Mouse (Mus musculus) liver, embryonic 11.5 days (tissue): ENCODE results near the gene Tns1. TPM values are rescaled to one million over a fixed set of nuclear protein-coding genes. Genes with fewer than 3 reads are reported as not detected.

Experiments used
- ATAC-seq: fragments of 200-750 bp; cut with Nextera tagmentation; replicated peaks from 2 replicates; pipeline ENCODE4 v1.8.0; 2017; ENCODE audit warnings: moderate number of reproducible peaks, mild to moderate bottlenecking, moderate TSS enrichment, moderate library complexity; ENCODE audit not compliant: low FRiP score
- DNase-seq: peaks from one replicate; pipeline ENCODE4 v3.0.0-alpha.2; 2017; ENCODE audit warnings: low spot score
- H3K27ac ChIP-seq: fragments of 300-500 bp; sonication (generic); 2 replicates; pipeline ENCODE4 v1.5.1; 2014; ENCODE audit warnings: mild to moderate bottlenecking, low read depth, low read length, control low read depth
- H3K27me3 ChIP-seq: fragments of 300-500 bp; sonication (generic); replicated peaks from 2 replicates; pipeline ENCODE4 v1.6.1; 2014; ENCODE audit warnings: low read length, mixed read lengths; ENCODE audit not compliant: control insufficient read depth, insufficient read depth
- H3K36me3 ChIP-seq: fragments of 300-500 bp; sonication (generic); 2 replicates; pipeline ENCODE4 v1.6.1; 2014; ENCODE audit warnings: mild to moderate bottlenecking, low read length, moderate library complexity, mixed read lengths; ENCODE audit not compliant: control insufficient read depth, insufficient read depth
- H3K4me1 ChIP-seq: fragments of 300-500 bp; sonication (generic); replicated peaks from 2 replicates; pipeline ENCODE4 v1.6.1; 2014; ENCODE audit warnings: low read length, mixed read lengths; ENCODE audit not compliant: control insufficient read depth, insufficient read depth
- H3K4me2 ChIP-seq: fragments of 300-500 bp; sonication (generic); 2 replicates; pipeline ENCODE4 v1.6.1; 2014; ENCODE audit warnings: mild to moderate bottlenecking, control low read depth, moderate library complexity
- H3K4me3 ChIP-seq: fragments of 300-500 bp; sonication (generic); 2 replicates; pipeline ENCODE4 v1.5.1; 2014; ENCODE audit warnings: low read depth, low read length, control low read depth
- H3K9ac ChIP-seq: fragments of 300-500 bp; sonication (generic); 2 replicates; pipeline ENCODE4 v1.6.1; 2014; ENCODE audit warnings: low read depth, low read length, control low read depth
- H3K9me3 ChIP-seq: fragments of 300-500 bp; sonication (generic); 2 replicates; pipeline ENCODE4 v1.6.1; 2016; ENCODE audit warnings: low read length, inconsistent platforms, mixed read lengths; ENCODE audit not compliant: control insufficient read depth
- WGBS: fragments of 180-500 bp; shearing (Covaris S2); extraction: QIAGEN DNeasy Blood & Tissue Kit; methylation state at CpG from one replicate; pipeline ENCODE4 v1.1.7; 2014; 5-methylcytosine and 5-hydroxymethylcytosine counted together
- polyA plus RNA-seq: library from polyadenylated mRNA; unstranded; fragments of >200 nt; fragmentation: Nextera tagmentation; extraction: Ambion mirVana; gene quantifications from 2 replicates; pipeline ENCODE4 v1.2.1, GENCODE M21; 2014

Gene Tns1
- polyA plus RNA-seq, 1 experiment from 2014 or later = 19.4 TPM

- no peak overlapping the region for H3K27ac ChIP-seq
- ATAC-seq = no peak
- DNase-seq = no peak
- no peaks in the 10 kb centered on the region for H3K36me3 ChIP-seq
- H3K9ac ChIP-seq = no peak overlapping the region
- WGBS = 69% methylated on average over 3 of the region's 3 CpGs
- peaks cover 40% of the 10 kb centered on the region for H3K27me3 ChIP-seq
- H3K4me3 ChIP-seq = no peak overlapping the region
- peaks cover 7% of the 10 kb centered on the region for H3K4me1 ChIP-seq
- H3K4me2 ChIP-seq = no peak overlapping the region
- H3K9me3 ChIP-seq = no peaks in the 10 kb centered on the region
These were observed 57.7 kb downstream of the Tns1 start for GRCm38 (mm10) chr1:74066576-74066975.

- H3K27ac ChIP-seq = no peak overlapping the region
- no peak overlapping the region for H3K4me3 ChIP-seq
- no peaks in the 10 kb centered on the region for H3K9me3 ChIP-seq
- WGBS = 71% methylated on average over 5 of the region's 5 CpGs
- peaks cover 40% of the 10 kb centered on the region for H3K27me3 ChIP-seq
- no peaks in the 10 kb centered on the region for H3K36me3 ChIP-seq
- no peak overlapping the region for H3K4me2 ChIP-seq
- no peak overlapping the region for H3K9ac ChIP-seq
- H3K4me1 ChIP-seq = peaks cover 7% of the 10 kb centered on the region
- no peak for ATAC-seq
- no peak for DNase-seq
These were observed 58.2 kb downstream of the Tns1 start for GRCm38 (mm10) chr1:74066061-74066460.

DNA sequence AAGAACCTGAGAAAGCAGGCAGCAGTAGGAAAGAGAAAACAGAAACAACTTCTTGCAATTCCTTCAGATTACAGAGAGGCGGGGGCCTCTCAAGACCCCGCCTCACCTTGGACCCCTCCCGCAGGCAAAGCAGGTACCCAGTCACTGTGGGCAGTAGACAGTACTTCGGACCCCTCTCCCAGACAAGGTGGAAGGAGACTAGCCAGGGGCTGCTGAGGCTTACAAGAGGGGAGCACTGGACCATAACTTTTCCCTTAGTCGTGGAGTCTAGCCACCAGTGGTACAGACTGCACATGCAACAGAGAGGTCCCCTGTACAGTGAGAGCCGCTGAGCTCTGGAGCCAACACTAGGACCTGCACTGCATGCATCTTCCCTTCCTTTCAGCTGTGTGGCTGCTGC lies 64.2 kb downstream of the Tns1 start:
- DNase-seq (no peak), ATAC-seq (no peak)
- Histone ChIP-seq H3K4me2 (no peak overlapping the region), H3K9ac (no peak overlapping the region), H3K27ac (no peak overlapping the region), H3K4me1 (peaks cover 5% of the 10 kb centered on the region), H3K4me3 (no peak overlapping the region), H3K36me3 (no peaks in the 10 kb centered on the region), H3K27me3 (no peaks in the 10 kb centered on the region), H3K9me3 (no peaks in the 10 kb centered on the region)
- WGBS = 73% methylated on average over 6 of the region's 6 CpGs

DNA sequence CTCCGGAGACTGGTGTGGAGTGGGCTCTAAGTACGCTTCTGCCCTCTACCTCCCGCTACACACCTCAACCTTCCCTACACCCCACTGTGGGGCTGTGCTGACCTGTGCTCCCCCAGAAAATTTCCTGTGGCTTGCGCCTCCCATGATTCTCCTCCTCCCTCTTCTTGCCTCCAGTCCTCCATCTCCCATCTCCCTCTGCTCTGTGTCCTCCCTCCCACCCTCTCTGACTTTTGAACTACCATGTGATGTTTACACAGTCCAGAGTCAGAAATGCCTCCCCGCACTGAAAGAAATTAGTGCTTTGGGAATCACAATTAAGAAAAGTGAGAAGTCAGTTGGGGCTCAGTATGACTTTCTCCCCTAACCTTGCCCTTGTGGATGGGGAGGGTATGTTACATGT lies 64.7 kb downstream of the Tns1 start:
- H3K4me2 ChIP-seq = no peak overlapping the region
- peak; percentile 45; the same call in 1 of the 2 replicates for ATAC-seq
- H3K9me3 ChIP-seq = no peaks in the 10 kb centered on the region
- WGBS = 85% methylated on average over 5 of the region's 5 CpGs
- H3K4me3 ChIP-seq = no peak overlapping the region
- H3K27ac ChIP-seq = no peak overlapping the region
- no peak for DNase-seq
- H3K9ac ChIP-seq = no peak overlapping the region
- no peaks in the 10 kb centered on the region for H3K27me3 ChIP-seq
- no peaks in the 10 kb centered on the region for H3K36me3 ChIP-seq
- peaks cover 5% of the 10 kb centered on the region for H3K4me1 ChIP-seq

DNA sequence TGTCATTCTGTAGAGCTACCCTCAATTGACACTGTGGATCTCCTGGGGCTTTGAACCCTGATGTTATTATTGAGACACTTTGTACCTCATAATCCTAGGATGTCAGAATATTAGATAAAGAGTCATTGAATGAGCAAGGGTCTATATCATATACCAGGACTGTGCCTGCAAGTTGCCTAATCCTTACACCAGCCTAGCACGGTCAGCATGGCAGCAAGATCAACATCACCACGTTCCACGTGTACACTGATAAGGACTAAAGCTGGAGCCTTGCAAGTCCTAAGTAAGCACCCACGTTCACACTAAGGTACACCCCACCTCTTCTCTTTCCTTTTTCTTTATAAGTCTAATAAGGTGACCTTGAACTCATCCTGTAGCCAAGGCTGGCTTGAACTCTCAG lies 65.5 kb downstream of the Tns1 start:
- 51% methylated on average over 4 of the region's 4 CpGs for WGBS
- H3K36me3 ChIP-seq = no peaks in the 10 kb centered on the region
- H3K27me3 ChIP-seq = no peaks in the 10 kb centered on the region
- ATAC-seq (no peak), DNase-seq (no peak)
- H3K9me3 ChIP-seq = no peaks in the 10 kb centered on the region
- H3K27ac ChIP-seq = no peak overlapping the region
- H3K4me1 ChIP-seq = peaks cover 5% of the 10 kb centered on the region
- no peak overlapping the region for H3K4me2 ChIP-seq
- H3K9ac ChIP-seq = no peak overlapping the region
- no peak overlapping the region for H3K4me3 ChIP-seq

DNA sequence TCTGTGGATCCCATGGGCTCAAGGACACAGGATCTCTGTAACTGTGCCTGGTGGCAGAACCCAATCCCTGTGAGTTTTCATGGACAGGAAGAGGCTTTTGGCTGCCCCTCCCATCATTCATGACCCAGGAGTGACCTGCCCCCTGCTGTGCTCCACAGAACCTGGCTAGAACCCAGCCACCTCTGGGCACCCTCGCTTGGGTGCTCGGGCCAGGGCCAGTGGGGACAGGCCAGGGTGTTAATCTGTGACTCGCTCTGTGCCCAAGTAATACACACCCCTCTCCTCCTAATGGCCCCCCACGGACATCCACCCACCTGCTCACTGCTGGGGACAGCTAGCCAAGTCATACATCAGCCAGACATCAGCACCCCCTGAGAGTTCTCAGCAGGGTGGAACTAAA lies 65.9 kb downstream of the Tns1 start:
- H3K27ac ChIP-seq = no peak overlapping the region
- no peak for ATAC-seq
- DNase-seq = no peak

DNA sequence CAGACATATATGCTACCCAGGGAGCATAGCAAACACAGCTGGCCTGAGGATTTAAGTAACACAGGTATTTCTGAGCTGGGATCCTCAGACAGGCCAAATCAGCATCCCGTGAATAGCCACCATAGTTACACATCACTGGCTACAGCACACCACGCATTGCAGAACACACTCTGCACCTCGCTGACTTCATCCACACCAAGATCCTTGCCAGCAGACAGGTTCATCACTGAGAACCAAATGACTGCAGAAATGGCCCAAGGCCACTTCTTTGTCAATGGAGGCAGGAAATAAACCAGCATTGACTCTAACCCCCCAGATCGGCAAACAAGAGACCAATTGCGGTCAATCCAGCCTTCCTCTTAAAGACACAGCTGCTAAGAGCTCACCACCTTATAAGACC lies 66.7 kb downstream of the Tns1 start:
- Histone ChIP-seq H3K27ac (no peak overlapping the region), H3K27me3 (no peaks in the 10 kb centered on the region), H3K9me3 (no peaks in the 10 kb centered on the region), H3K9ac (no peak overlapping the region), H3K4me2 (no peak overlapping the region), H3K4me3 (no peak overlapping the region), H3K4me1 (peaks cover 8% of the 10 kb centered on the region), H3K36me3 (no peaks in the 10 kb centered on the region)
- WGBS = 80% methylated on average over 5 of the region's 5 CpGs
- DNase-seq (no peak), ATAC-seq (no peak)

More for the DNA sequence above, 65.9 kb downstream of the Tns1 start:
- no peaks in the 10 kb centered on the region for H3K36me3 ChIP-seq
- H3K4me1 ChIP-seq = peaks cover 8% of the 10 kb centered on the region
- H3K27me3 ChIP-seq = no peaks in the 10 kb centered on the region
- H3K4me2 ChIP-seq = no peak overlapping the region
- H3K9me3 ChIP-seq = no peaks in the 10 kb centered on the region
- no peak overlapping the region for H3K4me3 ChIP-seq
- no peak overlapping the region for H3K9ac ChIP-seq
- WGBS = 78% methylated on average over 4 of the region's 4 CpGs

DNA sequence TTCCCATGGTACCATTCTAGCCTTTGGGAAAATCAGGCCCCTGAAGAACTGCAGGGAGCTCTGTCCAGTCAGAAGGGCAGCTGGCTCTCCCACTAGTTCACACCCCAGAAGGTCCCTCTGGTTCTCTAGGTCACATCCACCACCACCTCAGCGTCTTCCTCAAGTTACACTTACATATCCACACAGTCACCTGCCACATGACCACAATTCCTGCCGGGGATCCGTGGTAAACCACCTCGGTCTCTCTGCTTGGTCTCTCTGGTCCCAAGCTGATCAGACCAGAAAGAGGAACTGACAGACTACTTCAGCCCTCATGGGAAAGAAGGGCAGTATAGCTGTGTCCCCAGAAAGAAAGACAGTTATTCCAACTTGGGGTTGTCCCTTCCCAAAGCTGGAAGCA lies 68.7 kb downstream of the Tns1 start:
- Histone ChIP-seq H3K4me1 (peaks cover 8% of the 10 kb centered on the region), H3K4me2 (no peak overlapping the region), H3K9ac (no peak overlapping the region), H3K4me3 (no peak overlapping the region), H3K27me3 (0 out of 2 replicates have a peak, but pooled peaks cover 3% of the 10 kb centered on the region), H3K9me3 (no peaks in the 10 kb centered on the region), H3K27ac (no peak overlapping the region), H3K36me3 (no peaks in the 10 kb centered on the region)
- no peak for ATAC-seq
- DNase-seq = no peak
- WGBS = 47% methylated on average over 4 of the region's 4 CpGs

- H3K9ac ChIP-seq = no peak overlapping the region
- peaks cover 3% of the 10 kb centered on the region; the same call in 1 of the 2 replicates for H3K4me1 ChIP-seq
- no peak for ATAC-seq
- no peak overlapping the region for H3K4me2 ChIP-seq
- H3K4me3 ChIP-seq = no peak overlapping the region
- H3K9me3 ChIP-seq = no peaks in the 10 kb centered on the region
- H3K27me3 ChIP-seq = 0 out of 2 replicates have a peak, but pooled peaks cover 3% of the 10 kb centered on the region
- no peaks in the 10 kb centered on the region for H3K36me3 ChIP-seq
- WGBS = 43% methylated on average over 3 of the region's 3 CpGs
- H3K27ac ChIP-seq = 0 out of 2 replicates have a peak overlapping the region, but pooled peaks have one; percentile 2
- DNase-seq = no peak
These were observed 69.8 kb downstream of the Tns1 start for GRCm38 (mm10) chr1:74054471-74054870.
